Mouse (Mus musculus) intestine, embryonic 16.5 days (tissue): ENCODE measurements around the gene Gm13090. TPM values are rescaled to one million over a fixed set of nuclear protein-coding genes. Genes with fewer than 3 reads are reported as not detected.

Source experiments
- ATAC-seq: fragments of 200-750 bp; cut with Nextera tagmentation; 2 replicates; pipeline ENCODE4 v1.8.0; 2017; ENCODE audit warnings: moderate TSS enrichment, moderate library complexity
- H3K27ac ChIP-seq: fragments of 300-500 bp; sonication (generic); 2 replicates; pipeline ENCODE4 v1.5.1; 2014; ENCODE audit warnings: mild to moderate bottlenecking, low read length
- H3K27me3 ChIP-seq: fragments of 300-500 bp; sonication (generic); replicated peaks from 2 replicates; pipeline ENCODE4 v1.6.1; 2014; ENCODE audit warnings: low read length, control low read depth, mixed read lengths; ENCODE audit not compliant: control insufficient read depth, insufficient read depth
- H3K36me3 ChIP-seq: fragments of 300-500 bp; sonication (generic); 2 replicates; pipeline ENCODE4 v1.6.1; 2014; ENCODE audit warnings: low read length, control low read depth; ENCODE audit not compliant: control insufficient read depth, insufficient read depth
- H3K4me1 ChIP-seq: fragments of 300-500 bp; sonication (generic); 2 replicates; pipeline ENCODE4 v1.6.1; 2014; ENCODE audit warnings: low read length, control low read depth, mixed read lengths; ENCODE audit not compliant: control insufficient read depth, insufficient read depth
- H3K4me2 ChIP-seq: fragments of 300-500 bp; sonication (generic); 2 replicates; pipeline ENCODE4 v1.6.1; 2014; ENCODE audit warnings: low read depth, low read length, control low read depth
- H3K4me3 ChIP-seq: fragments of 300-500 bp; sonication (generic); 2 replicates; pipeline ENCODE4 v1.5.1; 2014; ENCODE audit warnings: mild to moderate bottlenecking, low read length
- H3K9ac ChIP-seq: fragments of 300-500 bp; sonication (generic); 2 replicates; pipeline ENCODE4 v1.6.1; 2014; ENCODE audit warnings: low read depth, low read length
- H3K9me3 ChIP-seq: fragments of 300-500 bp; sonication (generic); 2 replicates; pipeline ENCODE4 v1.6.1; 2016; ENCODE audit warnings: low read length, control low read depth; ENCODE audit not compliant: control insufficient read depth
- WGBS: fragments of 180-500 bp; shearing (Covaris S2); extraction: QIAGEN DNeasy Blood & Tissue Kit; methylation state at CpG from one replicate; pipeline ENCODE4 v1.1.7; 2014; 5-methylcytosine and 5-hydroxymethylcytosine counted together
- polyA plus RNA-seq: library from polyadenylated mRNA; unstranded; fragments of >200 nt; fragmentation: Nextera tagmentation; extraction: Ambion mirVana; gene quantifications from 2 replicates; pipeline ENCODE4 v1.2.1, GENCODE M21; 2015

Gm13090 gene
- polyA plus RNA-seq, 1 experiment from 2014 or later: not detected

- H3K27me3 ChIP-seq: no peaks in the 10 kb centered on the region
- no peaks in the 10 kb centered on the region for H3K36me3 ChIP-seq
- peak overlapping the region; percentile 94 for H3K4me3 ChIP-seq
- H3K27ac ChIP-seq: peak overlapping the region; percentile 72; the same call in 1 of the 2 replicates
- H3K4me2 ChIP-seq: peak overlapping the region; percentile 66; the same call in 1 of the 2 replicates
- H3K4me1 ChIP-seq: peaks cover 7% of the 10 kb centered on the region; the same call in 1 of the 2 replicates
- H3K9me3 ChIP-seq: 0 out of 2 replicates have a peak, but pooled peaks cover 4% of the 10 kb centered on the region
- WGBS: 83% methylated on average over 4 of the region's 4 CpGs
- 0 out of 2 replicates have a peak overlapping the region, but pooled peaks have one; percentile 68 for H3K9ac ChIP-seq
- no peak for ATAC-seq
Measured at GRCm38 (mm10) chr4:151058634-151059033, 30.7 kb upstream of the Gm13090 start.

GRCm38 (mm10) chr4:151059566-151059965 lies 29.8 kb upstream of the Gm13090 start:
- Histone ChIP-seq H3K4me3 (no peak overlapping the region), H3K36me3 (no peaks in the 10 kb centered on the region), H3K9ac (no peak overlapping the region), H3K9me3 (0 out of 2 replicates have a peak, but pooled peaks cover 4% of the 10 kb centered on the region), H3K4me1 (peaks cover 7% of the 10 kb centered on the region; the same call in 1 of the 2 replicates), H3K27ac (no peak overlapping the region), H3K27me3 (no peaks in the 10 kb centered on the region), H3K4me2 (no peak overlapping the region)
- WGBS: 96% methylated on average over 4 of the region's 4 CpGs
- ATAC-seq: no peak

- Histone ChIP-seq H3K27me3 (no peaks in the 10 kb centered on the region), H3K36me3 (no peaks in the 10 kb centered on the region), H3K4me3 (no peak overlapping the region), H3K9me3 (no peaks in the 10 kb centered on the region), H3K4me1 (no peaks in the 10 kb centered on the region), H3K4me2 (no peak overlapping the region), H3K27ac (no peak overlapping the region), H3K9ac (no peak overlapping the region)
- WGBS: 70% methylated on average over 4 of the region's 4 CpGs
- ATAC-seq: no peak
Measured at GRCm38 (mm10) chr4:151068751-151069150, 20.6 kb upstream of the Gm13090 start.

- Histone ChIP-seq H3K9ac (no peak overlapping the region), H3K27ac (no peak overlapping the region), H3K27me3 (no peaks in the 10 kb centered on the region), H3K36me3 (no peaks in the 10 kb centered on the region), H3K4me2 (no peak overlapping the region), H3K4me3 (no peak overlapping the region), H3K9me3 (no peaks in the 10 kb centered on the region), H3K4me1 (no peaks in the 10 kb centered on the region)
- WGBS: 82% methylated on average over 7 of the region's 7 CpGs
- no peak for ATAC-seq
Measured at GRCm38 (mm10) chr4:151070962-151071361, 18.4 kb upstream of the Gm13090 start.

- 50% methylated on average over 13 of the region's 13 CpGs for WGBS
- Histone ChIP-seq H3K9me3 (no peaks in the 10 kb centered on the region), H3K4me2 (no peak overlapping the region), H3K4me1 (no peaks in the 10 kb centered on the region), H3K27me3 (no peaks in the 10 kb centered on the region), H3K9ac (no peak overlapping the region), H3K27ac (no peak overlapping the region), H3K4me3 (no peak overlapping the region), H3K36me3 (no peaks in the 10 kb centered on the region)
- ATAC-seq: peak; percentile 62; the same call in 1 of the 2 replicates
Measured at GRCm38 (mm10) chr4:151073108-151073744, 16.1 kb upstream of the Gm13090 start.

GRCm38 (mm10) chr4:151074817-151075216 lies 14.6 kb upstream of the Gm13090 start:
- Histone ChIP-seq H3K27me3 (no peaks in the 10 kb centered on the region), H3K4me2 (no peak overlapping the region), H3K36me3 (no peaks in the 10 kb centered on the region), H3K4me3 (no peak overlapping the region), H3K4me1 (no peaks in the 10 kb centered on the region), H3K9me3 (no peaks in the 10 kb centered on the region), H3K27ac (no peak overlapping the region), H3K9ac (no peak overlapping the region)
- WGBS: 85% methylated on average over 15 of the region's 15 CpGs
- 0 out of 2 replicates have a peak, but pooled peaks have one; percentile 50 for ATAC-seq

- WGBS: 70% methylated on average over 2 of the region's 2 CpGs
- Histone ChIP-seq H3K9ac (no peak overlapping the region), H3K4me3 (no peak overlapping the region), H3K4me2 (no peak overlapping the region), H3K4me1 (no peaks in the 10 kb centered on the region), H3K9me3 (no peaks in the 10 kb centered on the region), H3K27ac (no peak overlapping the region), H3K27me3 (no peaks in the 10 kb centered on the region), H3K36me3 (no peaks in the 10 kb centered on the region)
- ATAC-seq: no peak
Measured at GRCm38 (mm10) chr4:151081355-151081754, 8.0 kb upstream of the Gm13090 start.

- Histone ChIP-seq H3K4me1 (no peaks in the 10 kb centered on the region), H3K36me3 (no peaks in the 10 kb centered on the region), H3K9ac (no peak overlapping the region), H3K27me3 (no peaks in the 10 kb centered on the region), H3K4me2 (no peak overlapping the region), H3K4me3 (no peak overlapping the region), H3K9me3 (no peaks in the 10 kb centered on the region), H3K27ac (no peak overlapping the region)
- WGBS: 92% methylated on average over 13 of the region's 13 CpGs
- no peak for ATAC-seq
Measured at GRCm38 (mm10) chr4:151081977-151082376, 7.4 kb upstream of the Gm13090 start.

- no peak for ATAC-seq
- no peaks in the 10 kb centered on the region for H3K27me3 ChIP-seq
- 73% methylated on average over 5 of the region's 5 CpGs for WGBS
- no peak overlapping the region for H3K27ac ChIP-seq
- no peaks in the 10 kb centered on the region for H3K4me1 ChIP-seq
- no peak overlapping the region for H3K4me3 ChIP-seq
- H3K9me3 ChIP-seq: no peaks in the 10 kb centered on the region
- no peak overlapping the region for H3K9ac ChIP-seq
- H3K36me3 ChIP-seq: no peaks in the 10 kb centered on the region
- no peak overlapping the region for H3K4me2 ChIP-seq
Measured at GRCm38 (mm10) chr4:151083027-151083426, 6.3 kb upstream of the Gm13090 start.

- H3K9ac ChIP-seq: no peak overlapping the region
Measured at GRCm38 (mm10) chr4:151087358-151087757, 2.0 kb upstream of the Gm13090 start.

More at GRCm38 (mm10) chr4:151087358-151087757, 2.0 kb upstream of the Gm13090 start:
- no peaks in the 10 kb centered on the region for H3K4me1 ChIP-seq
- 96% methylated on average over 1 of the region's 1 CpGs for WGBS
- H3K27me3 ChIP-seq: no peaks in the 10 kb centered on the region
- no peak overlapping the region for H3K27ac ChIP-seq
- no peak overlapping the region for H3K4me2 ChIP-seq
- no peaks in the 10 kb centered on the region for H3K36me3 ChIP-seq
- H3K9me3 ChIP-seq: no peaks in the 10 kb centered on the region
- ATAC-seq: no peak
- H3K4me3 ChIP-seq: no peak overlapping the region
